Mouse (Mus musculus): Measurements from ENCODE around the gene Zbtb20. TPM values are rescaled to one million over a fixed set of nuclear protein-coding genes. Genes with fewer than 3 reads are reported as not detected.

The Zbtb20 gene
- polyA plus RNA-seq, 1 experiment from 2014 or later: 27.9 TPM

DNA sequence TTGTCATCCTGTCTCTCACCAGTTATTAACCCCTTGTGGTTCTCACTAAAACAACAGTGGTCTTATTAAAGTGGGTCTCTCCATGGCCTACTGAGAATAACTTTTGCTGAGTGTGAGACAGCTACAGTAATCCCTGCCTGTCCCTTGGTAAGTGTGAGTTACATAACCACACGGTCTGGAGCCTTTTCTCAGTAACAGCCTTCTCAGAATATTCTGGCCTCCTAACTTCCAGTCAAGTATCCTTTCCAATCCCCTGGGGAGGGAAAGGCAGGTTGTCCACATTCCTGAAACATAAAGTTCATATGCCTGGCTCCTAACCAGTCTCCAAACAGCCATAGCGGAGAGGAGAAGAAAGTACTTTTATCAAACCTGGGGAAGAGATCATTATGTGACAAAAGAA, 644.6 kb downstream of the Zbtb20 start:
- TF ChIP-seq EP300 (IDR thresholded peaks at IDR 0.05) (no peak), CTCF (IDR thresholded peaks at IDR 0.05) (no peak)
- no peak overlapping the region for H3K27ac ChIP-seq (ENCODE audit: low read length)
- H3K4me3 ChIP-seq (ENCODE audit: low read depth, low read length): no peak overlapping the region
- no peak for ATAC-seq
- no peak overlapping the region for H3K4me2 ChIP-seq (replicated peaks; ENCODE audit: low read depth, low read length)
- 59% methylated on average over 2 of the region's 2 CpGs for WGBS
- no peak overlapping the region for H3K9ac ChIP-seq (replicated peaks; ENCODE audit: low read depth)
- H3K36me3 ChIP-seq (ENCODE audit: insufficient read depth, low read length): no peaks in the 10 kb centered on the region
- H3K9me3 ChIP-seq (ENCODE audit: low read length): no peaks in the 10 kb centered on the region
- H3K27me3 ChIP-seq (replicated peaks; ENCODE audit: insufficient read depth, low read length): no peaks in the 10 kb centered on the region
- peak; percentile 12 for DNase-seq (ENCODE audit: low spot score)
- no peaks in the 10 kb centered on the region for H3K4me1 ChIP-seq (ENCODE audit: insufficient read depth, low read depth, low read length)

DNA sequence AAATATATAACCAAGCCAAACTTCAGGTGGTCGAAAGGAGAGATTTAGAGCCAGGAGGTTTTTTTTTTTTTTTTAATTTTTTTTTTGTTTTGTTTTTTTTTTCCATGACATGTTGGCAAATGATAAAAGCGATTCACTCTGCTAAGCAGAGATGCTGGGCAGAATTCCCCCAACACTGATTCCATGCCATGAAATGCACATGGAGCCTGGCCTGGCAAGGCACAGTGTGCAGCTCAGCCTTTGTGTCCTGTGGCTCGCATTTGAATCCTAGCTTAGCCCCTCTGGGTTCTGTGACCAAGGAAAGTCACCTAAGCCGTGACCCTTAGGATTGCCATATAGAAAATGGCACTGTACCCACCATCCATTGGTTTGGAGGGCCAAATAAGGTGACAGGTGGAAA, 646.8 kb downstream of the Zbtb20 start:
- Histone ChIP-seq H3K9ac (replicated peaks; ENCODE audit: low read depth) (no peak overlapping the region), H3K9me3 (ENCODE audit: low read length) (no peaks in the 10 kb centered on the region), H3K27me3 (replicated peaks; ENCODE audit: insufficient read depth, low read length) (no peaks in the 10 kb centered on the region), H3K27ac (ENCODE audit: low read length) (no peak overlapping the region), H3K4me1 (ENCODE audit: insufficient read depth, low read depth, low read length) (no peaks in the 10 kb centered on the region), H3K4me2 (replicated peaks; ENCODE audit: low read depth, low read length) (no peak overlapping the region), H3K36me3 (ENCODE audit: insufficient read depth, low read length) (no peaks in the 10 kb centered on the region), H3K4me3 (ENCODE audit: low read depth, low read length) (no peak overlapping the region)
- ATAC-seq (no peak), DNase-seq (ENCODE audit: low spot score) (no peak)
- 92% methylated on average over 4 of the region's 4 CpGs for whole genome bisulfite sequencing
- TF ChIP-seq EP300 (IDR thresholded peaks at IDR 0.05): no peak
- no peak for TF ChIP-seq CTCF (IDR thresholded peaks at IDR 0.05)

DNA sequence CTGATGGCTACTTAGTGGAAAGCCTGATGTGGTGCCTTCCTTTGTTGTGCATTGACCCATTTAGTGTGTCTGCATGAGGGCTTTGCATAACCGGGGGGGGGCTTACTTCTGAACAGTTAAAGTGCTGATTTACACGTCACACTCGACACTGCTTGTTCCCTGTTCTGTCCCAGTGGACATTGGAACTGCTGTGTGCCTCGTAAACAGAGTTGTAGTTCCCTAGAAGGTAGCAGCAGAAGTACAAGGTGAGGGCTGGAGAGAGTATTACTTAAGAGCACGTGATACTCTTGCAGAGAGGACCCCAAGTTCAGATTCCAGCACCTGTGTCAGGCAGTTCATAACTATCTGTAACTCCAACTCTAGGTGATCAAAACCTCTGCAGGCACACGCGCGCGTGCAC, 648.5 kb downstream of the Zbtb20 start:
- Histone ChIP-seq H3K27me3 (replicated peaks; ENCODE audit: insufficient read depth, low read length) (no peaks in the 10 kb centered on the region), H3K36me3 (ENCODE audit: insufficient read depth, low read length) (no peaks in the 10 kb centered on the region), H3K4me3 (ENCODE audit: low read depth, low read length) (no peak overlapping the region), H3K9ac (replicated peaks; ENCODE audit: low read depth) (no peak overlapping the region), H3K9me3 (ENCODE audit: low read length) (no peaks in the 10 kb centered on the region), H3K4me2 (replicated peaks; ENCODE audit: low read depth, low read length) (no peak overlapping the region), H3K27ac (ENCODE audit: low read length) (no peak overlapping the region), H3K4me1 (ENCODE audit: insufficient read depth, low read depth, low read length) (no peaks in the 10 kb centered on the region)
- WGBS: 89% methylated on average over 9 of the region's 9 CpGs
- DNase-seq (ENCODE audit: low spot score) (no peak), ATAC-seq (no peak)
- TF ChIP-seq EP300 (IDR thresholded peaks at IDR 0.05) (no peak), CTCF (IDR thresholded peaks at IDR 0.05) (no peak)

DNA sequence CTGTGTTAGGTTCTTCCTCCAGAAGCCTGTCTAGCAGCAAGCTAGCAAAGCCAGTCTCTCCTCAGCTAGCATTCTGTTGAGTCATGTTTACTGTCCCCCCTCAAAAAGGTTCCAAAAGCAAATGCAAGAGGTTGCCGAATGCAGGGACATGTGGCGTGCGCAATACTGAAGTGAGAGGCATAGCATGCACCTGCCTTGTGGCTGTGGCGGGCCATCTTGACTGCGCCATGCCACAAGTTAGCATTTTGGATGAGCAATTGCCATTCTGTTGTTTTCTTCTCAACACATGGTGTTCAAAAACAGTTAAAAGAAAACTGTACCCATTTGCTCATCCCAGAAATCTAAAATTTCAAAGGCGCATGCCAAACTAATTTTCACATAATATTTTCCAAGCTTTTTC, 649.9 kb downstream of the Zbtb20 start:
- H3K4me2 ChIP-seq (replicated peaks; ENCODE audit: low read depth, low read length): no peak overlapping the region
- ATAC-seq (no peak), DNase-seq (ENCODE audit: low spot score) (no peak)
- no peaks in the 10 kb centered on the region for H3K4me1 ChIP-seq (ENCODE audit: insufficient read depth, low read depth, low read length)
- no peaks in the 10 kb centered on the region for H3K36me3 ChIP-seq (ENCODE audit: insufficient read depth, low read length)
- H3K4me3 ChIP-seq (ENCODE audit: low read depth, low read length): no peak overlapping the region
- no peaks in the 10 kb centered on the region for H3K27me3 ChIP-seq (replicated peaks; ENCODE audit: insufficient read depth, low read length)
- no peak overlapping the region for H3K9ac ChIP-seq (replicated peaks; ENCODE audit: low read depth)
- H3K9me3 ChIP-seq (ENCODE audit: low read length): no peaks in the 10 kb centered on the region
- H3K27ac ChIP-seq (ENCODE audit: low read length): no peak overlapping the region
- 86% methylated on average over 6 of the region's 6 CpGs for WGBS
- TF ChIP-seq CTCF (IDR thresholded peaks at IDR 0.05) (no peak), EP300 (IDR thresholded peaks at IDR 0.05) (no peak)

DNA sequence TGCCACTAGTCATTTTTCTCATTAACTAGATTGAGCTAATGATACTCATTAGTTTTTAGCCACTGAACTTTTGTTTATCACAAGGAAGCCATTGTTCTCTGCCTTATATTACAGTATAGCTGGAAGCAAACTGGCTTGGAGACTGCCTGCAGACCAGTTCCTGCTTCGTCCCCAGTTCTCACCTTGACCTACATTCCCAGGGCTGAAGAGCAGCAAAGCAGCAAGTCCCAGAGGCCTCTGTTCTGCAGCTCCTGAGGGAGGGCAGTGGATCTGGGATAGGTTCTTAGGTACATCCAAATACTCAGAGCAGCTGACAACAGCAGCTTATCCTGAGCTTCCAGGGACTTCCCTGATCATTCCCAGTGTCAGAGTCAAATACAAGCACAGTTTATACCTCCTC, 652.6 kb downstream of the Zbtb20 start:
- Histone ChIP-seq H3K27ac (ENCODE audit: low read length) (no peak overlapping the region), H3K4me2 (replicated peaks; ENCODE audit: low read depth, low read length) (no peak overlapping the region), H3K4me3 (ENCODE audit: low read depth, low read length) (no peak overlapping the region), H3K36me3 (ENCODE audit: insufficient read depth, low read length) (no peaks in the 10 kb centered on the region), H3K9me3 (ENCODE audit: low read length) (no peaks in the 10 kb centered on the region), H3K9ac (replicated peaks; ENCODE audit: low read depth) (no peak overlapping the region), H3K4me1 (ENCODE audit: insufficient read depth, low read depth, low read length) (no peaks in the 10 kb centered on the region), H3K27me3 (replicated peaks; ENCODE audit: insufficient read depth, low read length) (no peaks in the 10 kb centered on the region)
- 73% methylated on average over 1 of the region's 1 CpGs for WGBS
- no peak for TF ChIP-seq CTCF (IDR thresholded peaks at IDR 0.05)
- no peak for TF ChIP-seq EP300 (IDR thresholded peaks at IDR 0.05)
- no peak for DNase-seq (ENCODE audit: low spot score)
- no peak for ATAC-seq

DNA sequence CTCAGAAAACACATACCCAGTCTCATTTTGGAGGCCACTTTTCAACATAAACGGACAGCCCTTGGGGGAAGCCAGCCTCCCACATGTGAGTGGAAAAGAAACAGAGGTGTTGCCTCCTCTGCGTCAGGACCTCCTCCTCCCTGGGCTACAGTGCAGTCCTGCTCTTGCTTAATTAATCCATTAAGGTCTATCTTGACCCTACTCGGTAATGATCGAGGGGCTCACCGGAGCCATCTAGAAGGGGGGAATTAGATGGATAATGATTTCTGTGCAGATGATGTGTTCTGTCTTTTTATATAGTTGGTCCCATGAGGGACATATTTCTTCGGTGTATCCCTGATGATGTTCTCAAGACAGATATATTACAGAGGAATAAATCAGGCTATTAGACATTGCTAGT, 655.6 kb downstream of the Zbtb20 start:
- H3K27me3 ChIP-seq (replicated peaks; ENCODE audit: insufficient read depth, low read length): no peaks in the 10 kb centered on the region
- no peaks in the 10 kb centered on the region for H3K4me1 ChIP-seq (ENCODE audit: insufficient read depth, low read depth, low read length)
- no peak for TF ChIP-seq CTCF (IDR thresholded peaks at IDR 0.05)
- no peak for TF ChIP-seq EP300 (IDR thresholded peaks at IDR 0.05)
- 86% methylated on average over 6 of the region's 6 CpGs for WGBS
- H3K27ac ChIP-seq (ENCODE audit: low read length): no peak overlapping the region
- DNase-seq (ENCODE audit: low spot score): no peak
- ATAC-seq: no peak
- H3K9me3 ChIP-seq (ENCODE audit: low read length): no peaks in the 10 kb centered on the region
- no peak overlapping the region for H3K4me3 ChIP-seq (ENCODE audit: low read depth, low read length)
- H3K4me2 ChIP-seq (replicated peaks; ENCODE audit: low read depth, low read length): no peak overlapping the region
- no peaks in the 10 kb centered on the region for H3K36me3 ChIP-seq (ENCODE audit: insufficient read depth, low read length)
- H3K9ac ChIP-seq (replicated peaks; ENCODE audit: low read depth): no peak overlapping the region

DNA sequence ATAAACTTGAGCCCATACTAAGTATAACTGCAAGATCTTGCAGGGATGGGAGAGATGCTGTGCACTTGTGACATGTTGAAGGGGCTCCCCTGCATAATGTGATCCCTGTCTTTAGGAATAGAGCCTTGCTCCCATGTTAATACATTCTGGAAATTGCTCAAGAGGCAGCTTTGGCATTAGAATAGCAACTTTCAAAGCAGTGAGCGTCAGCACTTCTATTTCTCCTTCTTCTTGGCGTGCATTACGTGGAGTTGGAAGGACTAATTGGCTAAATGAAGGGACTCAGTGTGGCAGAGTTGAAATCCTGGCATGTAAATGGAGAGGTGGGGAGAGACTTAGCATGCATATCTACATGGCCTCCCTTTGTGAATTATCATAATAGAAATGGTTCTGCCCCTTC, 658.4 kb downstream of the Zbtb20 start:
- 79% methylated on average over 3 of the region's 3 CpGs for WGBS
- H3K4me1 ChIP-seq (ENCODE audit: insufficient read depth, low read depth, low read length): no peaks in the 10 kb centered on the region; the same call in 1 of the 2 replicates
- H3K4me2 ChIP-seq (replicated peaks; ENCODE audit: low read depth, low read length): no peak overlapping the region
- no peak overlapping the region for H3K27ac ChIP-seq (ENCODE audit: low read length)
- DNase-seq (ENCODE audit: low spot score) (no peak), ATAC-seq (no peak)
- no peak for TF ChIP-seq EP300 (IDR thresholded peaks at IDR 0.05)
- H3K27me3 ChIP-seq (replicated peaks; ENCODE audit: insufficient read depth, low read length): no peaks in the 10 kb centered on the region
- H3K4me3 ChIP-seq (ENCODE audit: low read depth, low read length): no peak overlapping the region
- no peak overlapping the region for H3K9ac ChIP-seq (replicated peaks; ENCODE audit: low read depth)
- H3K36me3 ChIP-seq (ENCODE audit: insufficient read depth, low read length): no peaks in the 10 kb centered on the region
- H3K9me3 ChIP-seq (ENCODE audit: low read length): no peaks in the 10 kb centered on the region
